Mouse (Mus musculus) embryonic fibroblast, embryonic 13.5 days (primary cell): ENCODE measurements around the gene Mylk.

Source experiments
- CTCF ChIP-seq: IDR thresholded peaks from 2 replicates; pipeline ENCODE4 v1.5.1; 2011; ENCODE audit warnings: mild to moderate bottlenecking, control low read depth, low read length, moderate library complexity, borderline replicate concordance; ENCODE audit not compliant: insufficient read depth
- POLR2A ChIP-seq: IDR thresholded peaks from 2 replicates; pipeline ENCODE4 v1.6.1; 2011; ENCODE audit warnings: low read depth, mild to moderate bottlenecking, control low read depth, low read length, moderate library complexity

- TF ChIP-seq POLR2A, result no peak
- TF ChIP-seq CTCF, result no peak
Observed at GRCm38 (mm10) chr16:34766193-34766592, 21.2 kb downstream of the Mylk start.
